Mouse (Mus musculus) macrophage (primary cell): ENCODE measurements at regions not wholly inside any gene's neighbourhood (a gene's known extent, or its start where the extent isn't known, plus 50 kb on each side); places are given as distances from the start of the nearest gene placed in this dataset.

ENCODE experiments used
- H3K27ac ChIP-seq: fragments of 350-480 bp; formaldehyde crosslinking; 2 replicates; pipeline ENCODE4 v1.9.0; 2021
- H3K36me3 ChIP-seq: fragments of 350-480 bp; formaldehyde crosslinking; 2 replicates; pipeline ENCODE4 v1.9.0; 2021; ENCODE audit errors: inconsistent target
- H3K4me3 ChIP-seq: fragments of 350-480 bp; formaldehyde crosslinking; 2 replicates; pipeline ENCODE4 v1.9.0; 2021; ENCODE audit errors: inconsistent target
- H3K79me2 ChIP-seq: fragments of 350-480 bp; formaldehyde crosslinking; 2 replicates; pipeline ENCODE4 v1.9.0; 2021; ENCODE audit errors: inconsistent target
- WGBS: methylation state at CpG from one replicate; pipeline ENCODE4 v1.1.7; 2026; ENCODE audit warnings: inconsistent platforms; ENCODE audit not compliant: missing documents; 5-methylcytosine and 5-hydroxymethylcytosine counted together

DNA sequence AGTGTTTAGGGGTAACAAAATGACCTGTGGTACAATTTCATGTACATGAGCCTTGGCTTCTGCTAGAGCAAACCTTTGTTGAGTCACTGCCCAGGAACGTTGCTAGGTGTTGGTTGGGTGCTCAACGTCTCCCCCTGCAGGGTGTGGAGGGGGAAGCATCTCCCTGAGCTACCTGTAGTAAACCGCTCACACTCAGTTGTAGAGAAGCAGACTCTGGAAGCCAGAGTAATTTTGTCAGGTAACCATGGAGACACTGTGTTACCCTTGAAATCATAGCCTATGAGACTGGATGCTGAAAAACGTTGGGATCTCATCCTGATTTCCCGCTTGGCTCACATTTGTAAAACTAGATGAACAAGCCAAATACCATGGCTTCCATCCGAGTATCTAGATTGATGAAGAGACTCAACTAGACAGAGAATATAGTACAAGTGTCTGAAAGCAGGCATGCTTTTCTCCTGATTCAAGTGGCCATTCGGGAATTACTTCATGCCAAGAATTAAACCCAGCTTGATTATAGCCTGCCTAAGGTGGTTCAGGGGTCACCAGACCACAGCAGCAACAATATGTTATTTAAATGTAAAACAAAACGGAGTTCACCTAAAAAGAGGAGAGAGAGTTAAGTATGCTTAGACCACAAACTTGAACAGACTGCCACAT is 63.7 kb upstream of the Ctla4 start:
- 73% methylated on average over 8 of the region's 8 CpGs for WGBS
- Histone ChIP-seq H3K4me3 (no peak overlapping the region), H3K36me3 (no peaks in the 10 kb centered on the region), H3K27ac (no peak overlapping the region), H3K79me2 (no peaks in the 10 kb centered on the region)

DNA sequence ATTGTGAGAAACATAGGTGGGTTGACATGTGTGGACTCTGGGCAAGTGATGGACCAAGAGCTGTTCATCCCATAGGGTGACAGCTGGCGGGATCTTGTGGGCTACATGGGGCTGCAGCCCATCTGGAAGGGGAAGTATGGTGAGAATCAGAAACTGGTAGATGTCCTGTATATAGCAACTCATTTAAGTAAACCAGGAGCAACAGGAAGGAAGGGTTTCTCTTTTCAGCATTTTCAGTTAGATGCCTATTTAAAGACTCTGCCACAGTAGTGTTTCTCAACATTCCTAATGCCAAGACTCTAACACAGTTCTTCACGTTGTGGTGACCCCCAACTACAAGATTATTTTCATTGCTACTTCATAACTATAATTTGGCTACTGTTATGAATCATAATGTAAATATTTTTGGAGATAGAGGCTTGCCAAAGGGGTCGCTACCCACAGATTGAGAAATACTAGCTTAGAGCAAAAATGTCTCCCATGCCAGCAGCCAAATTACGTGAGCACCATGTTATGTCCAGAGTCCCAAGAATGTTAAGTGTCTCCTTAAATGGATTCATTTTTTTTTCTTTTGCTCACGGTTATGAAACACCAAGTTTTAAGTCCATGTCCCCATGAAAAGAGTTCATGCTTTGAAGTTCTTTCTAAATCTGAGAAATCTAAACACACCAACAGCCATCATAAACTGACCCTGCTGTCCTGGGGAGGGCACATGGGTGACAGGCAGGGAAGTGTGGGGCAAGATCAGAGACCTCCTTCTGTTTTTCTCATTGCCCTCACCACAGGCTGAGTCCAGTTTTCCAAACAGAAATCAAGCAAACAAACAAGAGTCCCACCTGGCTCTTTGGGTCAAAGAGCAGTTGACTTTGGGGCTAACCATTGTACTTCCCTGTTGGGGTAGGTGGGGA is 62.3 kb upstream of the Ctla4 start:
- peak overlapping the region; percentile 24; the same call in 1 of the 2 replicates for H3K27ac ChIP-seq
- no peak overlapping the region for H3K4me3 ChIP-seq
- 25% methylated on average over 5 of the region's 5 CpGs for WGBS
- H3K36me3 ChIP-seq = no peaks in the 10 kb centered on the region
- no peaks in the 10 kb centered on the region for H3K79me2 ChIP-seq

DNA sequence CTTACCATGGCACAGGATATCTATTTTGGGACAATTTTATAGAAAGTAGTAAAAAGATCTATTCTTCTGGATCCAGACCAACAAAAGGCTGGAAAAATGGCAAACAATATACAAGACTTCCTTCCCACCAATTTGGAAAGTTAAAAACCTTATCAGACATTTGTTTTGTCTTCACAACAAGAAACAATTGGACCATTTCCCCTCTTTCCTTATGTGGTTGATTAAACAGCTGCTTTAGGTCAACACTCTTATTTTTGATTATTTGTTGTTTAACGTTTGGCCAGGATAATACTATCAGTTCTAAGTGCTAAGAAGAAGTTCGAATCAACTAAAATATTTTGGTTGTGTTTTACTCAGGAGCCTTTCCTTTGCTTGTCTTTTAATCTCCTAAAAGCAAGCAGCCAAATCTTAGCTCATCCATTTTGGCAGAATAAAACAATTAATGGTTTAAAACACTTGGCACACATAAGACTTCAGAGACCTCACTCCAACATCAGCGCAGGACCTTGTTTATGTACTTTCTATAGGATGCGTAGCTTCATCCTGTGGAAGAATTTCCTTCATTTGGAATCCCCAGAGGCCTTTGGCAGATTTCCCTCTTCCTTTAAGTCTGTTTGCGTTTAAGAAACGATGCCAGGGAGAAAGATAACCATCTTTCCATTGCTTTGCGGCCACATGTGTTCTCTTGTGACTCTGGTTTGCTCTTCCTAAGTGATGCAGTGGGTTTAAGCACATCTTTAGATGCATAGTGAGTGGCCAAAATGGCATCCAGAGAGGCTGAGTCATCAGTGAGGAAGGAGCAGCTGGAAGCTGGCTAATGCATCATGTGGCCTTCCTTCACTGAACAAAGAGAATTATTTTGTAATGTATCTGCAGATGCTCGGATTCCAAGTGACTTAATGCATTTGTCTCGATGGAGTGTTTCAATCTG is 61.3 kb upstream of the Ctla4 start:
- Histone ChIP-seq H3K79me2 (no peaks in the 10 kb centered on the region), H3K36me3 (no peaks in the 10 kb centered on the region), H3K27ac (no peak overlapping the region), H3K4me3 (no peak overlapping the region)
- 89% methylated on average over 9 of the region's 9 CpGs for WGBS

DNA sequence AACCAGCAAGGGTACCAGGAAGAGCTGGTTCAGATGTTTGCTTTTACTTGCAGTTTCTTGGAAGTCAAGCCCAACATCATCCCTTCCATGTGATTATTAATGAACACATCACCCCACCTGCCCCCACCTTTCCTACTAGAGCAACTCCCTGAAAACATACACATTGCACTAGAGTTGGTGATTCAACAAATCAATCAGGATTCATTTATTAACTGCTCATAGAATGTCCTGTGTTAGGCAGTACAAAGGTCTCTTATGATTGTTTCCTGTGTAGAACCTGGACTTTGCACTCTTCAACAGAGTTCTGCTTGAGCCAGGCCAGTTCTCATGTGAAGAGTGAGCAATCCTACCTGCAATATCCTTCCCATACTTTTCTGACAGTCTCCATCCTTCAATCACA is 59.8 kb upstream of the Ctla4 start:
- H3K36me3 ChIP-seq = no peaks in the 10 kb centered on the region
- H3K27ac ChIP-seq = no peak overlapping the region
- H3K4me3 ChIP-seq = no peak overlapping the region
- no peaks in the 10 kb centered on the region for H3K79me2 ChIP-seq

DNA sequence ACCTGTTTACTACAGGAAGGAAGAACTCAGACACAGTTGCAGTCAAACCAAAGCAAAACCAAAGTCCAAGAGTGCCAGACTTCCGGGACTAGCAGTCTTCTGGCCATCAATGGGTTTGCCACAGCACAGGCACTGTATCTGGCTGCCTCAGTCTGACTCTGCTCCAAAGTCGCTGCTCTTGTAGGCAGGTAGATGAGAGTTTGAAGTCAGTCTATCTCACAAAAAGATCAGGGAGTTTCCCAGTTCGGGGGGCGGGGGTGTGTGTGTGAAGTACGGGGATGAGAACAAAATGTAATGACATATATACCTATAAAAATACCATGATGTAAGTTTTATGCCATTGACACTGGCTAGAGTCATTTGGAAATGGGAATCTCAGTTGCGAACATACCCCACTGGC is 58.6 kb upstream of the Ctla4 start:
- WGBS = 88% methylated on average over 6 of the region's 6 CpGs
- H3K79me2 ChIP-seq = no peaks in the 10 kb centered on the region
- no peak overlapping the region for H3K4me3 ChIP-seq
- H3K27ac ChIP-seq = no peak overlapping the region
- H3K36me3 ChIP-seq = no peaks in the 10 kb centered on the region

DNA sequence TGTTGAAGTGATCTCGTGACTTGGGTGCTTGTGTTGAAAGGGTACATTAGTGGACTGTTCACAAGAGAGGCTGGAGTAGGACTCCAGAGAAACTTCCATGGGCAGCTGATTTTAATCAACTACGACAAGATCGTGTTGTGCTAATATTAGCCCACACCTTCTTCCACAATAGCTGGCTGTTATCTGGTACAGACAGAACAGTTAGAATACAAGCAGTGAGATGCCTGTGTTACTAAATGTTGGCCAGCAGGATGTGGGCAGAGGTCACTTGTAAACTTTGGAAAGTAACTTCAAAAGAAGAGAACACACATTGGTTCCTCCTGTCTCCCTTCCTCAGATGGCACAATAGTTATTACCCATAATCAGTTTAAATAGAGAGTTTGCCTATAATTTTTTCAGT is 57.0 kb upstream of the Ctla4 start:
- no peak overlapping the region for H3K4me3 ChIP-seq
- H3K79me2 ChIP-seq = no peaks in the 10 kb centered on the region
- H3K36me3 ChIP-seq = no peaks in the 10 kb centered on the region
- WGBS = 45% methylated on average over 3 of the region's 3 CpGs
- no peak overlapping the region for H3K27ac ChIP-seq

DNA sequence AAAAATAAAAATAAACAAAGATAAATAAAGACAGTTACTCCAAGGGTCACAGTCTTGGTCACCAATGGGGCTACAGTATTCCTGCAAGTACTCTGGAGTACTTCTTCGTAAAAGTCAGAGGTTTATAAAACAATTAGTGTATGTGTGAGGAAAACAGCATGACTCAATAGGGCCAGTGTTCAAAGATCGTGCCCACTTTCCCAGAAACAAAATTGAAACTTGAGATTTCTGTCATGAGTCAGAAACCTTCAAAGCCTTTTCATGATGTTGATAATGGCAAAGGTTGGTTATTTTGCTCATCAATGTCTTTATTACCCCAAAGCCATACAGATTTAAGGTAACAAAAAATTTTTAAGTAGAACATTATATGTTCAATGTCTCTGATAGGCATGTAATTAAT is 53.1 kb upstream of the Ctla4 start:
- 72% methylated on average over 2 of the region's 2 CpGs for WGBS
- no peak overlapping the region for H3K4me3 ChIP-seq
- no peak overlapping the region for H3K27ac ChIP-seq
- no peaks in the 10 kb centered on the region for H3K79me2 ChIP-seq
- H3K36me3 ChIP-seq = no peaks in the 10 kb centered on the region
